Mouse (Mus musculus): Measurements from ENCODE around the gene Pax2. TPM values are rescaled to one million over a fixed set of nuclear protein-coding genes. Genes with fewer than 3 reads are reported as not detected.

Gene Pax2
- polyA plus RNA-seq, 1 experiment from 2014 or later: not detected

GRCm38 (mm10) chr19:44734116-44734515 is 21.7 kb upstream of the Pax2 start:
- Histone ChIP-seq H3K4me3 (ENCODE audit: low read depth, low read length) (no peak overlapping the region), H3K36me3 (ENCODE audit: control insufficient read depth, insufficient read depth, low read length) (no peaks in the 10 kb centered on the region), H3K27ac (ENCODE audit: low read depth, low read length) (no peak overlapping the region), H3K9ac (ENCODE audit: low read depth, low read length) (no peak overlapping the region), H3K4me1 (replicated peaks; ENCODE audit: control insufficient read depth, insufficient read depth, low read length) (no peaks in the 10 kb centered on the region), H3K4me2 (no peak overlapping the region), H3K9me3 (ENCODE audit: control insufficient read depth, low read length) (no peaks in the 10 kb centered on the region), H3K27me3 (replicated peaks; ENCODE audit: control insufficient read depth, insufficient read depth, low read length) (peaks cover 93% of the 10 kb centered on the region)
- WGBS: 3% methylated on average over 21 of the region's 21 CpGs
- DNase-seq (ENCODE audit: low spot score): no peak
- no peak for ATAC-seq (replicated peaks; ENCODE audit: low FRiP score)

GRCm38 (mm10) chr19:44734682-44735081 is 21.2 kb upstream of the Pax2 start:
- ATAC-seq (replicated peaks; ENCODE audit: low FRiP score): no peak
- H3K36me3 ChIP-seq (ENCODE audit: control insufficient read depth, insufficient read depth, low read length): no peaks in the 10 kb centered on the region
- no peak overlapping the region; the same call in 1 of the 2 replicates for H3K4me2 ChIP-seq
- no peaks in the 10 kb centered on the region for H3K9me3 ChIP-seq (ENCODE audit: control insufficient read depth, low read length)
- no peak for DNase-seq (ENCODE audit: low spot score)
- WGBS: 3% methylated on average over 33 of the region's 33 CpGs
- H3K27me3 ChIP-seq (replicated peaks; ENCODE audit: control insufficient read depth, insufficient read depth, low read length): peaks cover 95% of the 10 kb centered on the region
- H3K9ac ChIP-seq (ENCODE audit: low read depth, low read length): no peak overlapping the region
- H3K4me3 ChIP-seq (ENCODE audit: low read depth, low read length): no peak overlapping the region
- H3K27ac ChIP-seq (ENCODE audit: low read depth, low read length): no peak overlapping the region
- no peaks in the 10 kb centered on the region for H3K4me1 ChIP-seq (replicated peaks; ENCODE audit: control insufficient read depth, insufficient read depth, low read length)

- no peak for ATAC-seq (replicated peaks; ENCODE audit: low FRiP score)
- no peak overlapping the region for H3K27ac ChIP-seq (ENCODE audit: low read depth, low read length)
- no peak overlapping the region for H3K4me2 ChIP-seq
- H3K4me3 ChIP-seq (ENCODE audit: low read depth, low read length): no peak overlapping the region
- no peaks in the 10 kb centered on the region for H3K36me3 ChIP-seq (ENCODE audit: control insufficient read depth, insufficient read depth, low read length)
- no peak for DNase-seq (ENCODE audit: low spot score)
- peaks cover 100% of the 10 kb centered on the region for H3K27me3 ChIP-seq (replicated peaks; ENCODE audit: control insufficient read depth, insufficient read depth, low read length)
- no peak overlapping the region for H3K9ac ChIP-seq (ENCODE audit: low read depth, low read length)
- no peaks in the 10 kb centered on the region for H3K9me3 ChIP-seq (ENCODE audit: control insufficient read depth, low read length)
- 3% methylated on average over 16 of the region's 16 CpGs for WGBS
- no peaks in the 10 kb centered on the region for H3K4me1 ChIP-seq (replicated peaks; ENCODE audit: control insufficient read depth, insufficient read depth, low read length)
Measured at GRCm38 (mm10) chr19:44740300-44740699, 15.5 kb upstream of the Pax2 start.

- ATAC-seq (replicated peaks; ENCODE audit: low FRiP score): no peak
- H3K4me1 ChIP-seq (replicated peaks; ENCODE audit: control insufficient read depth, insufficient read depth, low read length): no peaks in the 10 kb centered on the region
Measured at GRCm38 (mm10) chr19:44741091-44741763, 14.6 kb upstream of the Pax2 start.

GRCm38 (mm10) chr19:44741764-44742127 is 14.1 kb upstream of the Pax2 start:
- Histone ChIP-seq H3K27me3 (replicated peaks; ENCODE audit: control insufficient read depth, insufficient read depth, low read length) (peaks cover 100% of the 10 kb centered on the region), H3K9me3 (ENCODE audit: control insufficient read depth, low read length) (no peaks in the 10 kb centered on the region), H3K4me2 (peak overlapping the region; percentile 39), H3K4me3 (ENCODE audit: low read depth, low read length) (peak overlapping the region; percentile 24), H3K9ac (ENCODE audit: low read depth, low read length) (no peak overlapping the region), H3K36me3 (ENCODE audit: control insufficient read depth, insufficient read depth, low read length) (no peaks in the 10 kb centered on the region), H3K27ac (ENCODE audit: low read depth, low read length) (no peak overlapping the region), H3K4me1 (replicated peaks; ENCODE audit: control insufficient read depth, insufficient read depth, low read length) (no peaks in the 10 kb centered on the region)
- 3% methylated on average over 13 of the region's 13 CpGs for WGBS
- ATAC-seq (replicated peaks; ENCODE audit: low FRiP score) (no peak), DNase-seq (ENCODE audit: low spot score) (no peak)

More at GRCm38 (mm10) chr19:44741091-44741763, 14.6 kb upstream of the Pax2 start:
- Histone ChIP-seq H3K9ac (ENCODE audit: low read depth, low read length) (no peak overlapping the region), H3K27ac (ENCODE audit: low read depth, low read length) (no peak overlapping the region), H3K4me3 (ENCODE audit: low read depth, low read length) (peak overlapping the region; percentile 24), H3K4me2 (peak overlapping the region; percentile 39), H3K9me3 (ENCODE audit: control insufficient read depth, low read length) (no peaks in the 10 kb centered on the region), H3K27me3 (replicated peaks; ENCODE audit: control insufficient read depth, insufficient read depth, low read length) (peaks cover 100% of the 10 kb centered on the region), H3K36me3 (ENCODE audit: control insufficient read depth, insufficient read depth, low read length) (no peaks in the 10 kb centered on the region)
- no peak for DNase-seq (ENCODE audit: low spot score)
- 3% methylated on average over 48 of the region's 48 CpGs for WGBS

- H3K4me1 ChIP-seq (replicated peaks; ENCODE audit: control insufficient read depth, insufficient read depth, low read length): no peaks in the 10 kb centered on the region
- DNase-seq (ENCODE audit: low spot score): no peak
- no peak for ATAC-seq (replicated peaks; ENCODE audit: low FRiP score)
- peak overlapping the region; percentile 24; the same call in 1 of the 2 replicates for H3K4me3 ChIP-seq (ENCODE audit: low read depth, low read length)
- H3K9me3 ChIP-seq (ENCODE audit: control insufficient read depth, low read length): no peaks in the 10 kb centered on the region
- no peaks in the 10 kb centered on the region for H3K36me3 ChIP-seq (ENCODE audit: control insufficient read depth, insufficient read depth, low read length)
- no peak overlapping the region for H3K27ac ChIP-seq (ENCODE audit: low read depth, low read length)
- peaks cover 100% of the 10 kb centered on the region for H3K27me3 ChIP-seq (replicated peaks; ENCODE audit: control insufficient read depth, insufficient read depth, low read length)
- WGBS: 3% methylated on average over 22 of the region's 22 CpGs
- H3K4me2 ChIP-seq: no peak overlapping the region
- H3K9ac ChIP-seq (ENCODE audit: low read depth, low read length): no peak overlapping the region
Measured at GRCm38 (mm10) chr19:44742131-44743020, 13.5 kb upstream of the Pax2 start.

- H3K9me3 ChIP-seq (ENCODE audit: control insufficient read depth, low read length): no peaks in the 10 kb centered on the region
- no peak overlapping the region for H3K9ac ChIP-seq (ENCODE audit: low read depth, low read length)
- H3K27ac ChIP-seq (ENCODE audit: low read depth, low read length): no peak overlapping the region
- H3K4me2 ChIP-seq: no peak overlapping the region
- H3K4me3 ChIP-seq (ENCODE audit: low read depth, low read length): no peak overlapping the region
- H3K4me1 ChIP-seq (replicated peaks; ENCODE audit: control insufficient read depth, insufficient read depth, low read length): no peaks in the 10 kb centered on the region
- ATAC-seq (replicated peaks; ENCODE audit: low FRiP score) (no peak), DNase-seq (ENCODE audit: low spot score) (no peak)
- no peaks in the 10 kb centered on the region for H3K36me3 ChIP-seq (ENCODE audit: control insufficient read depth, insufficient read depth, low read length)
- WGBS: 0% methylated on average over 2 of the region's 2 CpGs
- H3K27me3 ChIP-seq (replicated peaks; ENCODE audit: control insufficient read depth, insufficient read depth, low read length): peaks cover 100% of the 10 kb centered on the region
Measured at GRCm38 (mm10) chr19:44743021-44743415, 12.8 kb upstream of the Pax2 start.

- 5% methylated on average over 2 of the region's 2 CpGs for WGBS
- ATAC-seq (replicated peaks; ENCODE audit: low FRiP score): no peak
Measured at GRCm38 (mm10) chr19:44743961-44744520, 11.8 kb upstream of the Pax2 start.

More at GRCm38 (mm10) chr19:44743961-44744520, 11.8 kb upstream of the Pax2 start:
- Histone ChIP-seq H3K4me1 (replicated peaks; ENCODE audit: control insufficient read depth, insufficient read depth, low read length) (no peaks in the 10 kb centered on the region), H3K4me3 (ENCODE audit: low read depth, low read length) (no peak overlapping the region), H3K9me3 (ENCODE audit: control insufficient read depth, low read length) (no peaks in the 10 kb centered on the region), H3K27me3 (replicated peaks; ENCODE audit: control insufficient read depth, insufficient read depth, low read length) (peaks cover 100% of the 10 kb centered on the region), H3K36me3 (ENCODE audit: control insufficient read depth, insufficient read depth, low read length) (no peaks in the 10 kb centered on the region), H3K4me2 (no peak overlapping the region), H3K9ac (ENCODE audit: low read depth, low read length) (no peak overlapping the region), H3K27ac (ENCODE audit: low read depth, low read length) (no peak overlapping the region)
- DNase-seq (ENCODE audit: low spot score): no peak
